Mouse (Mus musculus) bone marrow macrophage, adult 2 months (primary cell): ENCODE measurements around the gene Slc9a3r1.

ENCODE experiments used
- CTCF ChIP-seq: IDR thresholded peaks from 2 replicates; pipeline ENCODE4 v1.5.1; 2012; ENCODE audit warnings: low read depth, mild to moderate bottlenecking, low read length, moderate library complexity
- POLR2A ChIP-seq: IDR thresholded peaks from 2 replicates; pipeline ENCODE4 v1.6.1; 2012; ENCODE audit warnings: mild to moderate bottlenecking, low read depth, low read length, borderline replicate concordance

- TF ChIP-seq CTCF (no peak), POLR2A (no peak)
Observed at GRCm38 (mm10) chr11:115226811-115227491, 63.8 kb downstream of the Slc9a3r1 start.
